Mouse (Mus musculus): ENCODE results near the gene Cyp2d22.
A peak's percentile ranks its signal among the peaks of the same experiment; 100 is the strongest.
"Not testable (repeated sequence)": the region's sequence is repeated elsewhere in the genome, so short reads cannot be mapped to it uniquely, and the experiment has no call there.

The Cyp2d22 gene

DNA sequence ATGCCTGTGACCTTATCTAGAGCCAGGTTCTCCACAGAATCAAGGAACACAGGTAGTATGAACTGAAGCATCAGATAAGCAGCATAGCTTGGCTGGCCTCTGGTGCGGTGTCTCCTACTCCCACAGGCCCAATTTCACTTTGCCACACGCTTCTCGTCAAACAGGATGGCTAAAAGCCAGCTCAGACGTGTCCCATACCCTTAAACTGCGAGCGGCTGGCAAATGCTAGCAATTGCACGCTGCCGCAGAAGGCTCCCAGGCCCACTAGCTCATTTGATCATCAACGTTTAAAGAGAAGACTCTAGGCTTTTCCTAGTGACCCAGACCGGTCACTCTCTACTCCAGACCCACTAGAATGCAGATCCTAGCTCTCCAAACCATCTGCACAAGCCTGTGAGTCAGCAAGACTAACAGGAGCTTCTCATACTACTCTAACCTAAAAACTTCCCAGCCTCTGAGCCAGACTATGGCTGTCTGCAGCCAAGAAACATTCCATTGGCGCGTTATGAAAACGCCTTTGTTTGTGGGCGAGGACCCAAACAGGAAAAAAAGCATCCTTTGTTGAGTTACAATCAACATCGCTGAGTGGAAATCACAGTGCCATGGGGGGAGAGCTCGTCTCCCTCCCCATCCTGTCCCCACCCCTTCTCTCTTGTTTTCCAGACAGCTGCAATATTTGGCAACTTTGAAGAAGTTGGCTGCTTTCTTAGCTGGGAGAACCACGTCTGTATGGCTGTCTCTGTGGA, 3.5 kb downstream of the Cyp2d22 start:
- DNase-seq (ENCODE audit: low spot score in 2 of 2), result peak; percentile 23 to 31

DNA sequence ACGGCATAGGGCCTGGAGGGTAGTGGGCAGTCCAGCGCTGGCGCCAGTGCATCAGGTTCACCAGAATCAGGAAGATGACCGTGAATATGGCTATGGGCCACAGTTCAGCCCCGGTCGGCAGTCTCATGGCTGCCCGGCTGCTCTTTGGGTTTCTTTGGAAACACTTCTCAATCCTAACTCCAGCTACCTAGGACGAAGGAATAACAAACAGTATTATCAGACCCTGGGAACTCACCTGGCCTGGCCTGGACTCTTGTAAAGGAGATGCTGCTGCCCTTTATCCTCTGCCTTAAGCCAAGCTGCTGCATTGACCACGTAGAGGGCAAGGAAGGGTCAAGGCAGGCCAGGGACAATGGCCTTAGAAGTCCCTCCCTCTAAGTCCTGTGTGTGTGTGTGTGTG, 4.2 kb downstream of the Cyp2d22 start:
- no peak for DNase-seq (ENCODE audit: low spot score in 2 of 2)

DNA sequence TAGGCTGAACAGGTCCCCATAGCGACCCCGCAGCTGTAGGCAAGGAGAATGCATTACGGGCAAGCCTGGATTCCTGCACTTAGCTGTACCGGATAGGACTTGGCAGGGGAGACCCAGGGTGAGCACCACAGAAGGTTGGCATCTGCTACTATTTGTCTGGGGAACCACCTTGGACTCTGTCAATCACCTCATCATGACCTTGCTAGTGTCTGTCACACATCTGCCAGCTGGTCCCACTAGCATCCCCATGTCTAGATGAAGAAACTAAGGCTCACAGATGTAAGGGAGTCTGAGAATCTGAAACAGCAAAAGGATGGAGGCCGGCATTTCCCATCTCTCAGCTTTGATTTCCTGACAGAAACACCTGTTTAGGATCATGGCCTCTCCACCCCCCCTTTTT, 5.6 kb downstream of the Cyp2d22 start:
- no peak for DNase-seq (ENCODE audit: low spot score in 2 of 2)

DNA sequence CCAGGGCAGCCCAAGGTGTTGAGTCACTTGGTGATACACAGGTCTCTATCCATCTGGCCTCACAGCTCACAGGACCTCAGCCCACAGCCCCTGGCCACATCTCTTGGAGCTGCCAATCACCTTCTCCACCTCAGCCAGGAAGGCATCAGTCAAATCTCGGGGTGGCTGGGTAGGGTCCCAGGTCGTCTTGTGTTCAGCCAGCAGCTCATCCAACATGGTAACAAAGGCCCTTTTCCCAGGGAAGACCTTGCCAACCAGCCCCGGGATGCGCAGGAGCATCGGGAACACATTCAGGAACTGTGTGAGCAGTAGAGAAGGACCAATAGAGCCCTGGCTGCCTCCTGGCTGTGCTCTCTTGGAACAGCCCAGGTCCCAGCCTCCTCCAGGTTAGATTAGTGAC, 7.1 kb downstream of the Cyp2d22 start:
- DNase-seq (ENCODE audit: low spot score in 2 of 2), result no peak

DNA sequence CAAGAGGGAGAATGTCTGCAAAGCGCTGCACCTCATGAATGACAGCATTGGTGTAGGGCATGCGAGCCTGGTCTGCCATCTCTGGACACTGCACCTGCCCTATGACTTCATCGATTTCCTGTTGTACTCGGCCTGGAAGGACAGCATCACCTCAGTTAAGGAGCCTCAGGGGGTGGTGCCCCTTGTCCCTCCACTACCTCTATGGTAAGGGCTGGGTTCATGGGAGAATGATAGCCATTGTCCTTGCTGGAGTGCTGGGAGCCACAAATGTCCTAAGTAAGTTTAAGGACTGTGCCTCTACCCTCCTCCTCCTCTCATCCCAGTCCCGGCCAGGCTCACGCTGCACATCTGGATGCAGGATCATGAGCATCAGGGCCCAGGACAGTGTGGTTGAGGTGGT, 7.6 kb downstream of the Cyp2d22 start:
- no peak for DNase-seq (ENCODE audit: low spot score in 2 of 2)

DNA sequence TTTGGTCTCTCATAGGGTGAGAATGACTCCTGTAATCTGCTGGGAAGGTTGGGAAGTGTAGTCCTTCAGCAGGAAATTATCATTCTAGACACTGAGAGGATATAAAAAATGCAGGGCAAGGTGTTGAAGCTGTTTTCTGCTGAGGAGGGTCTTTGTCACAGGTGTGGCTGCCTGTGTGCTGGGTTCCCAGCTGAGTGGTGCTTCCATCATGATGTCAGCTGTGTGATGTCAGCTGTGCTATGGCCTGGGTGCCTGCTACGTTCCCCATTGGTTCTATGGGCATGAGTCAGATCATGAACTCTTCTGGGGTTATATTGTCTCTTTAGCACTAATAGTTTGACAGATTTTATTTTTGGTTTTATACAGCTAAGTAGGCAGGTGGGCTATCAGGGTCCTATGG, 11.2 kb downstream of the Cyp2d22 start:
- no peak for DNase-seq (ENCODE audit: low spot score in 2 of 2)

DNA sequence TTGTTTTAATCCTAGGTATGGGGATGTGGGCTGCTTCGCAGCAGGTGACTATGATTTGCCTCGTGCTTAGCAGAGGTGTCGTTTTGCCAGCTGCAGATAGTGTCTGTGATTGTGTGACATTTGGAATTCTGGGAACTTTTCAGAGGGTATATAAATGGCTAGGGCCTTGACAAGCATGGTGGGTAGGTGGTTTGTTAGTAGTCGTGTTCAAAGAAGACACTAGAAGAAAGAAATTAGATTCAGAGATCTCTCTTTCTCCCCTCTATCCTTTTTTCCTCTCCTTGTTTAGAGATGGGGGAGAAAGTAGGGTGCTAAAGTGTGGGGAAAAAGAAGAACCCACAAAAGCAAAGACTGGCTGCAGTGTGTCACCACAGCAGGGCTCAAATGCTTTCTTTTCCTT, 11.9 kb downstream of the Cyp2d22 start:
- DNase-seq (ENCODE audit: low spot score in 2 of 2), result no peak

DNA sequence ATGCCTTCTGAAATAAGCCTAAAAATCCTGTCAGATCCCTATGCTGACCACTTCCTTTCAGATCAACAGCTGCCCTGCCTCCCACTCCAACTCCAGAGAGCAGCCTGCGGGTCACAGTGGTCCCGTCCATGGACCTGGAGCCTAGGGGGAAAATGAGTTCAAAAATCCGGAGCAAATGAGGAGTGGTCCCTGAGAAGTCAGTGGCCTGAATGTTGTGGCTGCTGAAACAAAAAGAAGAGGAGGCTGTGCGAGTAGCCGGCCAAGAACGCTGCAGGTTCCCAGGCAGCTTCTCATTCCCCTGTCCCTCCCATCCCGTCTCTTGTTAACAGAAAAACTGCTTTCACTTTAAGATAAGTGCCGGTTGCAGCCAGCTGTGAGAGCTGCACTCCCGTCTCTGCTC, 15.5 kb downstream of the Cyp2d22 start:
- not testable (repeated sequence) for DNase-seq (ENCODE audit: low spot score in 2 of 2)

DNA sequence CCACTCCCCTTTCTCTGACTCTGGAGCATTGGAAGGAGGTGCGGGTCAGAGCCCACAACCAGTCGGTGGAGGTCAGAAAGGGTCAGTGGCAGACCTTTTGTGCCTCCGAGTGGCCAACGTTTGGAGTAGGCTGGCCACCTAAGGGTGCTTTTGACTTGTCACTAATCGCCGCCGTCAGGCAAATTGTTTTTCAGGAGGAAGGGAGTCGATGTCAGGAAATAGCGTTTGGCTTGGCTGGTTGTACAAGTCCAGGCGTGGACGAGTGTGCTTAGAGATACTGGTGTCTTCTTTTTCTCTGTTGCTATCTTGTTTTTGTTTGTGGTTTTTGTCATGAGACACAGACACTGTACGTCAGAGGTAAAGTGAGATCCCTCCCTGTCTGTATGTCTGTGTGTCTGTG, 16.3 kb downstream of the Cyp2d22 start:
- DNase-seq (ENCODE audit: low spot score in 2 of 2), result not testable (repeated sequence)

DNA sequence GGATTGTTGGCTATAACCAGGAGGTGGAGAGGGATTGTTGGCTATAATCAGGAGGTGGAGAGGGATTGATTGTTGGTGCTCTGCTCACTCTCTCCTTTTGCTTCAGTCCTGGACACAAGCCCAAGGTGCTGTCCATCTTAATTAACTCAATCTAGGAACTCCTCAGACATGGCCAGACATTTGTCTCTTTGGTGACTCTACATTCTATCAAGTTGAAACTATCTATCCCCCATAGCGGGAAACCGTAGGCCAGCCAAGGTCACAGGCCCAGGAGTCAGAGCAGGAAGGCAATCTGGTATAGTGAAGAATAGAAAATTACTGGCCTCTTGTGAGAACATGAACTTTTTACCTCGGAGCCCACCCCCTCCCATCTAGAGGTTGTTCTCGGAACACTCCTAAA, 17.8 kb downstream of the Cyp2d22 start:
- DNase-seq (ENCODE audit: low spot score in 2 of 2), result no peak

DNA sequence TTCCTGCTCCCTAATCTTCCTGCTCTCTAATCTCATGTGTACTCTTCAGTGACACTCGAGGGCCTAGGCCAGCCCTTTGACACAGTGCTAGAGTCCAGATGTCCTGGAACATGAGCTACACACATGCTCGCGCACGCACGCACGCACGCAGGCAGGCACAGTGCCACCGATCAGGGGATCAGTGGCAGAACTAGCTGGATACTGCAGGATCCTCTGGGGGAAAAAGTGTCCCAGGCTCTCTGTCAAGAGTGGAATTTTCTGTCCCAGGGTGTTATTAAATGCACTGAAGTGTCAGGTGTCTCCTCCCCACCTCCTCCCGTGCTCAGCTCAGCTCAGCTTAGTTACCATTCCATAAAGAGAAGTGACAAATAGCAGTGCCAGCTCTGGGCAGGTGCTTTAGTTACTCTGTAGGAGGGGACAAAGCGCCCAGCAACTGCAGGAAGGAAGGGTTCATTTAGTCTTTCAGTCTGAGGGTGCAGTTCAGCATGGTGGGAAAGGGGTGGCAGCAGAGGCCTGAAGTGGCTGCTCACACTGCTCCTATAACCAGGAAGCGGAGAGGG, 18.5 kb downstream of the Cyp2d22 start:
- no peak for DNase-seq (ENCODE audit: low spot score in 2 of 2)

DNA sequence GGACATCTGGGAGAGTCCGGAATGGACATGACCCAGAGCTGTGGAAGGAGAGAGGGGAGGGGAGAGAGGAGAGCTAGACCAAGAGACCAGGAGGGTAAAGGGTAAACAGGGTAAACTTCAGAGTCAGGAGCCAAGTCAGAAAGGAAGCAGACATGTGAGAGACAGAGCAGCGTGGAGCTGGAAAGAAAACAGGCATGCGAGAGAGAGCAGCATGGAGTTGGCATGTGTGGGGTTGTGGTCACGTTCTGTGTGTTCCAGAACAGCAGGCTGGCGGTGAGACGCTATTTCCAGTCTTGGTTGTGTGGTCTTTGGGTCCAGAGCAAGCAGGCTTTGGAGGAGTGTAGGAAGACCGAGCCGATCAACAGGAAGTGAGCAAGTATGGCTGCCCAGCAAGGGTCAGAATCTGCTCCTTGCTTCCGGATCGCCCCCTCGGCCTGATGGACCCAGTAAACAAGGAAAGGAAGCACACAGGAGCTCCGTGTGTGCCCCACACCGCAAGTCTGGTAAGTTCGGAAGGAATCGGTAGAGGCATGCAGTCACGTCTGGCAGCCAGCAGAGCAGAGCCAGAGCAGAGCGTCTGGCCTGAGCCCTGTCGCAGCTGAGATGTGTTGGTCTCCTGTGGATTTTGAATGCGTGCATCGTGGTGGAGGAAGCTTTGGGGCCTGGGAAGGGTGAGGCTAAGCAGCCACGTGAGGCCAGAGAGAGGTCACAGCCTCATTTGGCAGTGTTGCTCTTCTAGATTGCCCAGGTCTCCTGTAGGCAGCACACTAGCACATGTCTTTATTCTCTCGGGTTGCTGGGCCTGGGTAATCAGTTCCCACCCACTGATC, 21.4 kb downstream of the Cyp2d22 start:
- no peak for DNase-seq (ENCODE audit: low spot score in 2 of 2)

DNA sequence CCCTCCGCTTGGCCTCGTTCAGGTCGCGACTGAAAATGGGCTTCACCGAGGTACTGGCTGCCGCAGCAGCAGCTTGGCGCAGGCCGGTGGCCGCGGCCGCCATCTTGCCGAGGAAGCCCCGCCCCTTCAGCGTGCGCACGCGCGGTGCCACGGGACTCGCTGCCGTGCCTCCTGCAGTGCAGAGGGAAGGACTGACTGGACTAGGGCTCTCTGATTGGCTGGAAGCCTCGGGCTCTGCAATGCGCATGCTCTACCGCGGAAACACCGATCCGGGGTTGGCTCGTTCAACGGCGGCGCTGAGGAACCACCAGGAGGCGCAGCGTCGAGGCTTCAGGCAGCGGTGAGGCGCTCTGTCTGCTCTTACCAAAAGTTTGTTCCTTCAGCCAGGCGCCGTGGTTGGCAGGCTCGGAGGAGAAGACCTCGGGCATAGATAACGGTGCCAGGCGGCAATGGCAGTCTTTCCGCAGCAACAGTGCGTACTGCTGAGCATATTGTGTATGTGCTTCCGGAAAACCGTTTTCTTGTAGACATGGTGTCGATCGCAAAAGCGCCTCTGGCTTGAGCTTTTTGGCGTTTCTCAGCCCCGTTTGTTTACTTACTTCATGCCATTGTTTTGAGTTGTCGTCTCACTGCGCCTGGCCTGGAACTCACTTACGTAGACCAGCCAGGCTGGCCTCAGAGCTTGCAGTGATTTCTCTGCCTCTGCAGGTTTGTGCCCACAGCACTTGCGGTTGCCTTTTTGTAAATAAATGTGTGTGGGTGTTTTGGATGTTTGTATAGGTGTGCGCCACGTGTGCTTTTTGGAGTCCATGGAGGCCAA, 25.7 kb downstream of the Cyp2d22 start, which contains the start of gene Ndufa6:
TSS of gene Ndufa6 (minus strand) at position 197 of the 820 bp plus-strand sequence.
- DNase-seq (ENCODE audit: low spot score in 2 of 2), result peak; percentile 93 to 96

DNA sequence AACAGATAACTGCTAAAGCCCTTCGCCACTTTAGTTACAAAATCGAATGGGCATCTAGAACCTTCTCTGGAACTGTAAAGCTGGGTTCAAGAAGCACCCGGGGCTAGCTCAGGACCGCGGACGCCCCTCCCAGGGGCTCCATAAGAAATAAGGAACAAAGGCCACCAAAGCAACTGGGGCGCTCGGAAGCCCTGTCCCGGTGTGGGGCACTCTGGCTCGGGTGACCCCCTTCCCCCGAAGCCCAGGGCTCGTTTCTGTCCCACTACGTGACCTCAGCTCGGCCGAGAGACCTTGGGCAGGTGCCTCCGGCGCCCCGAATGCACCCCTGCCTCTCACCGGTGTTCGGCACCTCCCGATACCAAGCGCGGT, 26.3 kb downstream of the Cyp2d22 start:
- no peak for DNase-seq (ENCODE audit: low spot score in 2 of 2)

DNA sequence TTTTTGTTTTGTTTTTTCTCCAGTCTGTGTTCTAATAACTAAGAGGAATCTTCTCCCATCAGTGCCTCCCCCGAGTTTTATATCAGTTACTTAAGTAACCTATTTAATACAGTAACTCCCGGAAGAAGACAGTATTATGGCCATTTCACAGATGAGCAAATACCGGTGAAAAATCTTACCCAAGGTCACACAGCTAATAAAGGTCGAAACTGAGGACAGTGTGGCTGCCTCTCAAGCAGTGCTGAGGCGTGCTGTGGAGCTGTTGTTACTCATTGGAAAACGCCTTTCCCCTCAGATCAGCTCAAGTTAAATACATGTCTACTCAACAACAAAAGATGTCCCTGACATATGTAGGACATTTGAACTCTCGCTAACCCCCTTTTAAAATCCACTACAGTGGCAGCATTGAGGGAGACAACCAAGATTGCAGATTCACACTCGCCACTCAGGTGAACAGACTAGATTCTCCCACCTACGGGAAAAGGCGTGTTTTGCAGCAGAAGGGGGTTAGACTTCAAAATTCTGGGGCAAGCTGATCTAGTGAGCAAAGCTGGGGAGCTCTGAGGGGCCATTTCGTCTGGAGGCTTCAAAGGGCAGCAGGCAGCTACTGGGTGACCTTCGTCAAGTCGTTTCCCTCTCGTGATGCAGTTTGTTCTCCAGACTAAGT, 26.8 kb downstream of the Cyp2d22 start:
- DNase-seq (ENCODE audit: low spot score in 2 of 2), result no peak

DNA sequence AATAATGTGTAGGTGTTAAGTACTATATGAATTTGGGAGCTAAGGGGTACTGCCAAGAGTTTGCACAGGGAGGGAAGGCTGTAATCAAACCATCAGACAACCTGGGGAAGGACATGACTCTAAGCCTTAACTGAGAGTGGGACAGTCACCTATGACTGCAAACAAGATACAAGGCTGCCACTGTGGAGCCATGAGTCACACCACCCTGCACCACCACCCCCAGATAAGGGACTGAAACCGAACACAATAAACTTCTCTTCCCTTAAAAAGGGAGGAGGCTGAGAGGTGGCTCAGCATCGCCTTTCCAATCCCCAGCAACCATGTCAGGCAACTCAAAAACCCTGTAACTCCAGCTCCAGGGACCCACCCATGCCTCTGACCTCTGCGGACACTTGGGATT, 28.6 kb downstream of the Cyp2d22 start:
- DNase-seq (ENCODE audit: low spot score in 2 of 2), result no peak

DNA sequence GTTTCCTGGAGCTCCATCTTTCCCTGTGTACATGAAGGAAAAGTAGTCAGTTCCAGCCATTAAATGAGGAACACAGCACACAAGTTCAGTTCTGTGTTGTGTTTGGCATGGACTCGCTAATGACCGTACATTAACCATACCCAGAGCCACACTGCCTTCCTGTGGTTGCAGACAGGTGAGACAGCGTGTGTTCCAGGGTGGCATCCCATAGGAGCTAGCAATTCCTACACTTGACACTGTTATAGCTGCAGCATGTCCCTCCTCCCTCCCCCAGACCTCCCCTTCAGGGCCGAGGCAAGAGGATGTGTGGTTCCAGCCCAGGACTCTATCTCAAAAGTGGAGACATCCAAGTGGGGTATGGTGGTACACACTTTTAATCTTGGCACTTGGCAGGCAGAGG, 29.7 kb downstream of the Cyp2d22 start:
- DNase-seq (ENCODE audit: low spot score in 2 of 2), result no peak

DNA sequence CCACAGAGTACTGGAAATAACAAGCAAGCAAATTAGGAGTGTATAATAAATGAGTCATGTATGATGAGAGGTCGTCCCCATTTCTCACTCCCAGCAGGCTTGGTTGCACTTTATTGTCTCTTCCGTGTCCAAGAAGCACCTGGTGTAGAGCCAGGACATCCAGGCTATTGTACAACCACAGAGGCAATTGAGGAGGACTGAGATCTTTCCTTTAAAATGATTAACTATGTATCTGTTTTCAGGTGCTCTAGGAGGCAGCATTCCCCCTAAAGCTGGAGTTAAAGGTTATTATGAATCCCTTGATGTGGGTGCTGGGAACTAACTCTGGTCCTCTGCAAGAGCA, 31.1 kb downstream of the Cyp2d22 start:
- no peak for DNase-seq (ENCODE audit: low spot score in 2 of 2)

DNA sequence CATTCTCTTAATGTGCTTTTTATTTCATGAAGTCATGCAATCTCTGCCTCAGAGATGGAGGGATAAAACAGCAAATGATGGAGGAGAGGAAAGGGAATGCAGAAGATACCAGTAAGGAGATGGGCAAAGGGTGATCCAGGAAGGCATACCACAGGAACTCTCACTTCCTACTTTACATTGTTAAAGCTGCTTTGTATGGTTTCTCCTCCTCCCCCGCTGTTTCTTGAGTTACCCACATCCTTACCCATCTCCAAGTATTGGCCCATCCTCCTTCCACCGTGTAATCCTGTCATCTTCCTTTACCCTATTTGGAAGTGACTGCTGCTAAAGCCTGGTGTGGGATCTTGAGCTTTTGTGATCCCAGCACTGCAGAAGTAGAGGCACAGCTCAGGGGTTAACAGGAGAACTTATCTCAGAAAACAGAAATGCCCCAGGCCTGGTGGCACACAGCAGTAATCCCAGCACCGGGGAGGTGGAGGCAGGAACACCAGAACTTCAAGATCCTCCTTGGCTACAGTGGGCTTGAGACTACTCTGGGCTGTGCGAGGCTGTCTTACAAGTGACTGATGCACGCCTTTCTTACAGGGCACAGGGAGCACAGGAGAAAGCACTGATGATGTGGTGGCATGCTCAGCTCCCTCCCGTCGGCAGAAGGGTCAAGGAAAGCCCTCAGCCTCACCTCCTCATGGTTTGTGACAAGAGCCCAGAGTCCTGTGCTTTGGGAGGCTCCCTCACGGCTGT, 31.6 kb downstream of the Cyp2d22 start:
- DNase-seq (ENCODE audit: low spot score in 2 of 2), result no peak

DNA sequence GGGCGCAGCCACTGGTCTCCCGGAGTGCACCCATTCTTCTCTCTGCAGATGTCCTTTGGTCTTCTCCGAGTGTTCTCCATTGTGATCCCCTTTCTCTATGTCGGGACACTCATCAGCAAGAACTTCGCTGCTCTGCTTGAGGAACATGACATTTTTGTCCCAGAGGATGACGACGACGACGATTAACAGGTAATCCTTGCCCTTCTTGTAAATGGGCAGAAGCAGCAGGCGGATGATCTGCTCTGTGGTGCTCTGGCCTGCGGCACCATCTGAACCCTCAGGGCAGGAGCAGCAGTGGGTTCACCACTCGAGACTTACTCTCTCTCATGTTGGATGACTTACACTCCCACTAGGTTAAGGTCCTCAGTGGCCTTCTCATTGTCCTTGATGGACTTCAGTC, 32.2 kb downstream of the Cyp2d22 start:
- DNase-seq (ENCODE audit: low spot score in 2 of 2), result no peak

DNA sequence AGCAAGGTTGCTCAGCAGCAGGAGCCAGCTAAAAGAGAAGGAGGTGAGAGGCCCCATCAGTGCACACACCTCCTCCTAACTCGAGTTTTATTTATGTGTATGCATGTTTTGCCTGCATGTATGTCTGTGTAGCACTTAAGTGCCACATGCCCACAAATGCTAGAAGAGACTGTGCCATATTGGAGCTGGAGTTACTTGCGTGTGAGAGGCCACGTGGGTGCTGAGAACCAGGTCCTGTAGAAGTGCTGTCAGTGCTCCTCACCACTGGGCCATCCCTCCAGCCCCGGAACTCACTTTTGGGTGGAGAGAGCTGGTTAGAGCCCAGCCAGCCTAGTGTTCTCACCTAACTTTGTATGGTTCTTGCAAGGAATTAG, 32.8 kb downstream of the Cyp2d22 start:
- no peak for DNase-seq (ENCODE audit: low spot score in 2 of 2)
